Mouse (Mus musculus): ENCODE measurements around the gene Usp42. TPM values are rescaled to one million over a fixed set of nuclear protein-coding genes. Genes with fewer than 3 reads are reported as not detected.

Usp42 gene
- polyA plus RNA-seq, 1 experiment, result 4.1 TPM

- H3K27me3 ChIP-seq (ENCODE audit: control insufficient read depth, insufficient read depth, insufficient read length), result no peaks in the 10 kb centered on the region
- no peak overlapping the region for H3K4me2 ChIP-seq (ENCODE audit: low read depth)
- H3K79me2 ChIP-seq (ENCODE audit: control insufficient read depth, insufficient read depth), result peaks cover 7% of the 10 kb centered on the region
- H3ac ChIP-seq (ENCODE audit: control insufficient read depth, insufficient read length), result no peak overlapping the region
- TF ChIP-seq SRF (IDR thresholded peaks at IDR 0.05; ENCODE audit: control insufficient read depth, insufficient read length, low read depth), result no peak
- no peak for TF ChIP-seq POLR2A (IDR thresholded peaks at IDR 0.05; ENCODE audit: insufficient read length, low read depth)
- TF ChIP-seq E2F4 (IDR thresholded peaks at IDR 0.05; ENCODE audit: insufficient read depth), result no peak
- no peak for TF ChIP-seq POLR2AphosphoS2 (IDR thresholded peaks at IDR 0.05; ENCODE audit: insufficient read length, low read depth)
- no peak for TF ChIP-seq TCF12 (IDR thresholded peaks at IDR 0.05; ENCODE audit: insufficient read depth, poor library complexity, severe bottlenecking)
- no peak for TF ChIP-seq CEBPB (IDR thresholded peaks at IDR 0.05; ENCODE audit: insufficient read depth, poor library complexity, severe bottlenecking)
- TF ChIP-seq TCF3 (IDR thresholded peaks at IDR 0.05; ENCODE audit: insufficient read length, low read depth), result no peak
- TF ChIP-seq REST (IDR thresholded peaks at IDR 0.05; ENCODE audit: insufficient read depth, insufficient read length), result no peak
- no peak for TF ChIP-seq MYOG (IDR thresholded peaks at IDR 0.05; ENCODE audit: control insufficient read depth in 1 of 3, insufficient read depth in 1 of 3, insufficient read length in 2 of 3, low read depth in 2 of 3)
- no peak for TF ChIP-seq MYOD1 (IDR thresholded peaks at IDR 0.05; ENCODE audit: control insufficient read depth in 1 of 3, insufficient read length in 2 of 3, low read depth in 2 of 3)
- no peak for TF ChIP-seq MAX (IDR thresholded peaks at IDR 0.05; ENCODE audit: low read depth)
- no peak for TF ChIP-seq USF1 (IDR thresholded peaks at IDR 0.05; ENCODE audit: low read depth)
- H3K36me3 ChIP-seq (ENCODE audit: control insufficient read depth, insufficient read depth), result peaks cover 12% of the 10 kb centered on the region
- no peak overlapping the region for H3K4me3 ChIP-seq
These were observed 41.2 kb downstream of the Usp42 start for GRCm38 (mm10) chr5:143690926-143691325.

GRCm38 (mm10) chr5:143690392-143690791, 41.7 kb downstream of the Usp42 start:
- no peaks in the 10 kb centered on the region for H3K27me3 ChIP-seq (ENCODE audit: control insufficient read depth, insufficient read depth, insufficient read length)
- peaks cover 12% of the 10 kb centered on the region for H3K36me3 ChIP-seq (ENCODE audit: control insufficient read depth, insufficient read depth)

GRCm38 (mm10) chr5:143687589-143687988, 44.5 kb downstream of the Usp42 start:
- H3K27me3 ChIP-seq (ENCODE audit: control insufficient read depth, insufficient read depth, insufficient read length), result no peaks in the 10 kb centered on the region
- no peak overlapping the region for H3K4me2 ChIP-seq (ENCODE audit: low read depth)
- TF ChIP-seq POLR2AphosphoS2 (IDR thresholded peaks at IDR 0.05; ENCODE audit: insufficient read length, low read depth) (no peak), TCF3 (IDR thresholded peaks at IDR 0.05; ENCODE audit: insufficient read length, low read depth) (no peak), TCF12 (IDR thresholded peaks at IDR 0.05; ENCODE audit: insufficient read depth, poor library complexity, severe bottlenecking) (no peak), CEBPB (IDR thresholded peaks at IDR 0.05; ENCODE audit: insufficient read depth, poor library complexity, severe bottlenecking) (no peak)
- peaks cover 20% of the 10 kb centered on the region for H3K79me2 ChIP-seq (ENCODE audit: control insufficient read depth, insufficient read depth)
- H3K4me3 ChIP-seq, result no peak overlapping the region
- no peak overlapping the region for H3ac ChIP-seq (ENCODE audit: control insufficient read depth, insufficient read length)
- peaks cover 12% of the 10 kb centered on the region for H3K36me3 ChIP-seq (ENCODE audit: control insufficient read depth, insufficient read depth)

More at GRCm38 (mm10) chr5:143690392-143690791, 41.7 kb downstream of the Usp42 start:
- Histone ChIP-seq H3K79me2 (ENCODE audit: control insufficient read depth, insufficient read depth) (peaks cover 7% of the 10 kb centered on the region), H3ac (ENCODE audit: control insufficient read depth, insufficient read length) (no peak overlapping the region), H3K4me2 (ENCODE audit: low read depth) (no peak overlapping the region), H3K4me3 (no peak overlapping the region)
- TF ChIP-seq MAX (IDR thresholded peaks at IDR 0.05; ENCODE audit: low read depth) (no peak), MYOG (IDR thresholded peaks at IDR 0.05; ENCODE audit: control insufficient read depth in 1 of 3, insufficient read depth in 1 of 3, insufficient read length in 2 of 3, low read depth in 2 of 3) (no peak), TCF3 (IDR thresholded peaks at IDR 0.05; ENCODE audit: insufficient read length, low read depth) (no peak), POLR2AphosphoS2 (IDR thresholded peaks at IDR 0.05; ENCODE audit: insufficient read length, low read depth) (no peak), TCF12 (IDR thresholded peaks at IDR 0.05; ENCODE audit: insufficient read depth, poor library complexity, severe bottlenecking) (no peak), MYOD1 (IDR thresholded peaks at IDR 0.05; ENCODE audit: control insufficient read depth in 1 of 3, insufficient read length in 2 of 3, low read depth in 2 of 3) (no peak), CEBPB (IDR thresholded peaks at IDR 0.05; ENCODE audit: insufficient read depth, poor library complexity, severe bottlenecking) (no peak), E2F4 (IDR thresholded peaks at IDR 0.05; ENCODE audit: insufficient read depth) (no peak)

GRCm38 (mm10) chr5:143686456-143686855, 45.6 kb downstream of the Usp42 start:
- Histone ChIP-seq H3K4me2 (ENCODE audit: low read depth) (no peak overlapping the region), H3K79me2 (ENCODE audit: control insufficient read depth, insufficient read depth) (peaks cover 32% of the 10 kb centered on the region), H3ac (ENCODE audit: control insufficient read depth, insufficient read length) (no peak overlapping the region), H3K36me3 (ENCODE audit: control insufficient read depth, insufficient read depth) (peaks cover 12% of the 10 kb centered on the region), H3K4me3 (no peak overlapping the region), H3K27me3 (ENCODE audit: control insufficient read depth, insufficient read depth, insufficient read length) (no peaks in the 10 kb centered on the region)
- TF ChIP-seq MYOG (IDR thresholded peaks at IDR 0.05; ENCODE audit: control insufficient read depth in 1 of 3, insufficient read depth in 1 of 3, insufficient read length in 2 of 3, low read depth in 2 of 3), result no peak
- no peak for TF ChIP-seq REST (IDR thresholded peaks at IDR 0.05; ENCODE audit: insufficient read depth, insufficient read length)
- no peak for TF ChIP-seq CEBPB (IDR thresholded peaks at IDR 0.05; ENCODE audit: insufficient read depth, poor library complexity, severe bottlenecking)
- TF ChIP-seq MAX (IDR thresholded peaks at IDR 0.05; ENCODE audit: low read depth), result no peak
- no peak for TF ChIP-seq TCF12 (IDR thresholded peaks at IDR 0.05; ENCODE audit: insufficient read depth, poor library complexity, severe bottlenecking)
- TF ChIP-seq POLR2AphosphoS2 (IDR thresholded peaks at IDR 0.05; ENCODE audit: insufficient read length, low read depth), result no peak
- no peak for TF ChIP-seq TCF3 (IDR thresholded peaks at IDR 0.05; ENCODE audit: insufficient read length, low read depth)
- TF ChIP-seq USF1 (IDR thresholded peaks at IDR 0.05; ENCODE audit: low read depth), result no peak

GRCm38 (mm10) chr5:143684911-143685390, 47.1 kb downstream of the Usp42 start:
- Histone ChIP-seq H3K36me3 (ENCODE audit: control insufficient read depth, insufficient read depth) (peaks cover 12% of the 10 kb centered on the region), H3K4me2 (ENCODE audit: low read depth) (no peak overlapping the region), H3K79me2 (ENCODE audit: control insufficient read depth, insufficient read depth) (peaks cover 46% of the 10 kb centered on the region), H3K4me3 (no peak overlapping the region), H3ac (ENCODE audit: control insufficient read depth, insufficient read length) (no peak overlapping the region), H3K27me3 (ENCODE audit: control insufficient read depth, insufficient read depth, insufficient read length) (no peaks in the 10 kb centered on the region)
- no peak for TF ChIP-seq USF1 (IDR thresholded peaks at IDR 0.05; ENCODE audit: low read depth)
- TF ChIP-seq CEBPB (IDR thresholded peaks at IDR 0.05; ENCODE audit: insufficient read depth, poor library complexity, severe bottlenecking), result no peak
- no peak for TF ChIP-seq REST (IDR thresholded peaks at IDR 0.05; ENCODE audit: insufficient read depth, insufficient read length)
- no peak for TF ChIP-seq POLR2AphosphoS2 (IDR thresholded peaks at IDR 0.05; ENCODE audit: insufficient read length, low read depth)
- no peak for TF ChIP-seq POLR2A (IDR thresholded peaks at IDR 0.05; ENCODE audit: insufficient read length, low read depth)

Data from myocyte (in vitro differentiated cells).